Mouse (Mus musculus): ENCODE measurements around the gene Mpped2. TPM values are rescaled to one million over a fixed set of nuclear protein-coding genes. Genes with fewer than 3 reads are reported as not detected.

The Mpped2 gene
- total and polyA plus RNA-seq, 3 experiments = not detected

- TF ChIP-seq MAX (IDR thresholded peaks at IDR 0.05; ENCODE audit: low read length) (no peak), CHD1 (IDR thresholded peaks at IDR 0.05; ENCODE audit: low read depth, low read length) (no peak), SMC3 (IDR thresholded peaks at IDR 0.05; ENCODE audit: low read depth, low read length) (no peak), BHLHE40 (IDR thresholded peaks at IDR 0.05; ENCODE audit: low read depth, low read length) (no peak), MAZ (IDR thresholded peaks at IDR 0.05; ENCODE audit: low read depth, low read length) (no peak), POLR2A (IDR thresholded peaks at IDR 0.05; ENCODE audit: low read depth, low read length) (no peak), HCFC1 (IDR thresholded peaks at IDR 0.05; ENCODE audit: low read depth, low read length) (no peak), TBP (conservative IDR thresholded peaks at IDR 0.05; ENCODE audit: low read depth, low read length) (no peak), UBTF (IDR thresholded peaks at IDR 0.05; ENCODE audit: low read depth, low read length) (no peak), SIN3A (IDR thresholded peaks at IDR 0.05; ENCODE audit: low read length) (no peak)
- Histone ChIP-seq H3K4me2 (ENCODE audit: insufficient read depth, low read depth, poor library complexity, severe bottlenecking) (no peak overlapping the region), H3K4me1 (ENCODE audit: control insufficient read depth in 1 of 2, insufficient read depth in 2 of 2) (no peaks in the 10 kb centered on the region), H3K36me3 (replicated peaks in 1 of 2; ENCODE audit: control insufficient read depth in 1 of 2, insufficient read depth in 1 of 2, low read length in 1 of 2) (no peaks in the 10 kb centered on the region), H3K9ac (ENCODE audit: insufficient read depth, low read depth) (no peak overlapping the region), H3K27me3 (replicated peaks) (no peaks in the 10 kb centered on the region), H3K27ac (ENCODE audit: insufficient read depth, low read depth) (no peak overlapping the region), H3K79me2 (replicated peaks; ENCODE audit: control insufficient read depth, extremely low read depth, insufficient read depth, poor library complexity, severe bottlenecking) (no peaks in the 10 kb centered on the region), H3K4me3 (replicated peaks in 1 of 3; ENCODE audit: low read depth in 2 of 3, low read length in 2 of 3, poor library complexity in 1 of 3) (no peak overlapping the region), H3K9me3 (replicated peaks; ENCODE audit: low read length) (peaks cover 71% of the 10 kb centered on the region)
- in situ Hi-C loops (cut with MboI; ENCODE audit: low pct_ligation_motif_present, low pct_unique_long_range_greater_than_20kb, low sequenced_read_pairs) (no loop called here), dilution Hi-C loops (cut with MboI; ENCODE audit: extremely low pct_ligation_motif_present, extremely low pct_unique_long_range_greater_than_20kb, low sequenced_read_pairs) (no loop called here)
- no peak for DNase-seq (ENCODE audit: extremely low read depth)
Observed at GRCm38 (mm10) chr2:106732171-106732570, 39.1 kb downstream of the Mpped2 start.

- Histone ChIP-seq H3K36me3 (replicated peaks in 1 of 2; ENCODE audit: control insufficient read depth in 1 of 2, insufficient read depth in 1 of 2, low read length in 1 of 2) (no peaks in the 10 kb centered on the region), H3K4me3 (replicated peaks in 1 of 3; ENCODE audit: low read depth in 2 of 3, low read length in 2 of 3, poor library complexity in 1 of 3) (no peak overlapping the region), H3K9ac (ENCODE audit: insufficient read depth, low read depth) (no peak overlapping the region), H3K27me3 (replicated peaks) (no peaks in the 10 kb centered on the region), H3K27ac (ENCODE audit: insufficient read depth, low read depth) (no peak overlapping the region), H3K4me2 (ENCODE audit: insufficient read depth, low read depth, poor library complexity, severe bottlenecking) (no peak overlapping the region), H3K4me1 (ENCODE audit: control insufficient read depth in 1 of 2, insufficient read depth in 2 of 2) (no peaks in the 10 kb centered on the region), H3K9me3 (replicated peaks; ENCODE audit: low read length) (peaks cover 69% of the 10 kb centered on the region), H3K79me2 (replicated peaks; ENCODE audit: control insufficient read depth, extremely low read depth, insufficient read depth, poor library complexity, severe bottlenecking) (no peaks in the 10 kb centered on the region)
- in situ Hi-C loops (cut with MboI; ENCODE audit: low pct_ligation_motif_present, low pct_unique_long_range_greater_than_20kb, low sequenced_read_pairs) (no loop called here), dilution Hi-C loops (cut with MboI; ENCODE audit: extremely low pct_ligation_motif_present, extremely low pct_unique_long_range_greater_than_20kb, low sequenced_read_pairs) (no loop called here)
- no peak for DNase-seq (ENCODE audit: extremely low read depth)
- no peak for TF ChIP-seq ZC3H11A (IDR thresholded peaks at IDR 0.05; ENCODE audit: low read depth, low read length)
- no peak for TF ChIP-seq KAT2A (IDR thresholded peaks at IDR 0.05; ENCODE audit: insufficient replicate concordance, low read length)
- no peak for TF ChIP-seq USF2 (conservative IDR thresholded peaks at IDR 0.05; ENCODE audit: low read depth, low read length)
- no peak for TF ChIP-seq SIN3A (IDR thresholded peaks at IDR 0.05; ENCODE audit: low read length)
- TF ChIP-seq ZNF384 (IDR thresholded peaks at IDR 0.05; ENCODE audit: low read depth, low read length) = no peak
- TF ChIP-seq USF1 (IDR thresholded peaks at IDR 0.05; ENCODE audit: low read depth, low read length) = no peak
- no peak for TF ChIP-seq ELF1 (IDR thresholded peaks at IDR 0.05; ENCODE audit: low read depth, low read length)
- TF ChIP-seq MEF2A (IDR thresholded peaks at IDR 0.05; ENCODE audit: borderline replicate concordance, low read depth, low read length) = no peak
- TF ChIP-seq POLR2A (IDR thresholded peaks at IDR 0.05; ENCODE audit: low read depth, low read length) = no peak
- no peak for TF ChIP-seq CHD1 (IDR thresholded peaks at IDR 0.05; ENCODE audit: low read depth, low read length)
- TF ChIP-seq PAX5 (IDR thresholded peaks at IDR 0.05; ENCODE audit: low read length) = no peak
- TF ChIP-seq MAX (IDR thresholded peaks at IDR 0.05; ENCODE audit: low read length) = no peak
- TF ChIP-seq TCF12 (IDR thresholded peaks at IDR 0.05; ENCODE audit: low read depth, low read length) = no peak
- no peak for TF ChIP-seq ZMIZ1 (IDR thresholded peaks at IDR 0.05; ENCODE audit: low read depth, low read length)
- no peak for TF ChIP-seq E2F4 (IDR thresholded peaks at IDR 0.05; ENCODE audit: insufficient replicate concordance, low read depth, low read length)
Observed at GRCm38 (mm10) chr2:106733396-106733795, 40.3 kb downstream of the Mpped2 start.

Data from CH12.LX (cell line).